In the genomic region with DNA sequence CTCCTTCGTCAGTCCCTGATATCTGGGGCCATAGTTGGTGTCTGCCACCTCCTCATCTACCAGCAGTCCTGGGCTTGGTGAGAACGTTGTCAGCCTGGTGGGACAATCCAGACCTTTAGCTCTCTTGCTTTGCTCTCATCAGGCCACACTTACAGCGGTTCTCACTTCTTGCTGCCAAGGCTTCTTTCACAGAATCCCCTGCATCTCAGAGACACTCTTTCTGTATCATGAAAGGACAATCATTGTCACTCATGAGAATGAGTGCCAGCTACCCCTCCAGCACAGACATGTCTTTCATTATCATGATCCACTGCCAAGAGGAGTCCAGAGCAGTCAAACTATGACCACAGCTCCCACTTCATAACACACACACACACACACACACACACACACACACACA, we compare ENCODE assay signal across 28 mouse cellular contexts. TPM values are rescaled to one million over a fixed set of nuclear protein-coding genes. Genes with fewer than 3 reads are reported as not detected.
"Had no signal": no experiment of that assay in that cellular context is flagged by ENCODE, and none has a peak within 500 bp of the region (broad histone marks: within the 10 kb centered on the region; RNA-seq: fewer than 3 reads in every experiment).

No protein-coding gene starts in this region.

- H3K4me2 ChIP-seq: forebrain, embryonic 15.5 days; heart, embryonic 11.5 days; heart, embryonic 13.5 days; heart, embryonic 15.5 days; hindbrain, embryonic 13.5 days; hindbrain, embryonic 15.5 days; kidney, embryonic 15.5 days; limb, embryonic 13.5 days; limb, embryonic 15.5 days had no signal

- H3K27ac ChIP-seq: forebrain, embryonic 15.5 days; heart, embryonic 13.5 days; heart, embryonic 15.5 days; hindbrain, embryonic 13.5 days; hindbrain, embryonic 15.5 days; hindbrain, postnatal 0 days; kidney, embryonic 15.5 days; kidney, postnatal 0 days; limb, embryonic 13.5 days; limb, embryonic 15.5 days had no signal

- H3K4me1 ChIP-seq: forebrain, embryonic 15.5 days; heart, embryonic 13.5 days; heart, embryonic 15.5 days; hindbrain, embryonic 13.5 days; hindbrain, embryonic 15.5 days; kidney, embryonic 15.5 days; limb, embryonic 13.5 days; limb, embryonic 15.5 days had no signal

- DNase-seq: forebrain, postnatal 0 days; gastrocnemius, postnatal 14 days; gastrocnemius, postnatal 36 days; heart, adult 18-20 months; heart, postnatal 10 days; heart, postnatal 36 days; kidney, adult 11 months; kidney, adult 2 months; kidney, adult 9 months; kidney, postnatal 14 days; kidney, postnatal 36 days; layer of hippocampus, adult 9-11 months; layer of hippocampus, postnatal 36 days; left cerebral cortex, postnatal 4 days had no signal

- H3K27me3 ChIP-seq: forebrain, embryonic 15.5 days; heart, embryonic 15.5 days; hindbrain, embryonic 13.5 days; hindbrain, embryonic 15.5 days; kidney, embryonic 15.5 days; limb, embryonic 13.5 days had no signal

- ATAC-seq: forebrain, embryonic 15.5 days; forebrain, postnatal 0 days; hindbrain, postnatal 0 days; intestine, embryonic 16.5 days had no signal

- H3K36me3 ChIP-seq: forebrain, embryonic 15.5 days; heart, embryonic 13.5 days; heart, embryonic 15.5 days; hindbrain, embryonic 13.5 days; hindbrain, embryonic 15.5 days; kidney, embryonic 15.5 days; limb, embryonic 13.5 days; limb, embryonic 15.5 days had no signal

- H3K9me3 ChIP-seq: forebrain, embryonic 15.5 days; heart, embryonic 13.5 days; heart, embryonic 15.5 days; hindbrain, embryonic 13.5 days; hindbrain, embryonic 15.5 days; kidney, embryonic 15.5 days; limb, embryonic 13.5 days; limb, embryonic 15.5 days had no signal

- H3K9ac ChIP-seq: forebrain, embryonic 15.5 days; forebrain, postnatal 0 days; heart, embryonic 13.5 days; heart, embryonic 15.5 days; hindbrain, embryonic 13.5 days; hindbrain, embryonic 15.5 days; kidney, embryonic 15.5 days; limb, embryonic 13.5 days; limb, embryonic 15.5 days had no signal

- H3K4me3 ChIP-seq: forebrain, embryonic 15.5 days; heart, embryonic 13.5 days; heart, embryonic 15.5 days; hindbrain, embryonic 13.5 days; hindbrain, embryonic 15.5 days; kidney, embryonic 15.5 days; limb, embryonic 13.5 days; limb, embryonic 15.5 days had no signal

RNA-seq across cellular contexts. Expression of gene Art2b, which starts 58.5 kb away (rescaled TPM):
- polyA plus RNA-seq: forebrain, embryonic 15.5 days; forebrain, postnatal 0 days; heart, embryonic 11.5 days; heart, embryonic 13.5 days; heart, embryonic 15.5 days; hindbrain, embryonic 11.5 days; hindbrain, embryonic 13.5 days; hindbrain, embryonic 15.5 days; hindbrain, postnatal 0 days; kidney, embryonic 15.5 days; kidney, postnatal 0 days; limb, embryonic 11.5 days; limb, embryonic 13.5 days; limb, embryonic 15.5 days had no signal
